Mouse (Mus musculus) midbrain, embryonic 12.5 days (tissue): ENCODE measurements around the gene Exosc2. TPM values are rescaled to one million over a fixed set of nuclear protein-coding genes. Genes with fewer than 3 reads are reported as not detected.

Experiments used
- ATAC-seq: fragments of 200-750 bp; cut with Nextera tagmentation; 2 replicates; pipeline ENCODE4 v1.8.0; 2017; ENCODE audit warnings: low read depth, moderate TSS enrichment, moderate library complexity; ENCODE audit not compliant: low FRiP score
- H3K27ac ChIP-seq: fragments of 300-500 bp; sonication (generic); replicated peaks from 2 replicates; pipeline ENCODE4 v1.5.1; 2016; ENCODE audit warnings: mild to moderate bottlenecking
- H3K27me3 ChIP-seq: fragments of 300-500 bp; sonication (generic); 2 replicates; pipeline ENCODE4 v1.6.1; 2016; ENCODE audit warnings: mild to moderate bottlenecking
- H3K36me3 ChIP-seq: fragments of 300-500 bp; sonication (generic); 2 replicates; pipeline ENCODE4 v1.6.1; 2016
- H3K4me1 ChIP-seq: fragments of 300-500 bp; sonication (generic); 2 replicates; pipeline ENCODE4 v1.6.1; 2016
- H3K4me2 ChIP-seq: fragments of 300-500 bp; sonication (generic); replicated peaks from 2 replicates; pipeline ENCODE4 v1.6.1; 2016; ENCODE audit warnings: mild to moderate bottlenecking, moderate library complexity
- H3K4me3 ChIP-seq: fragments of 300-500 bp; sonication (generic); 2 replicates; pipeline ENCODE4 v1.5.1; 2016; ENCODE audit warnings: mild to moderate bottlenecking
- H3K9ac ChIP-seq: fragments of 300-500 bp; sonication (generic); replicated peaks from 2 replicates; pipeline ENCODE4 v1.6.1; 2016; ENCODE audit warnings: mild to moderate bottlenecking, moderate library complexity
- H3K9me3 ChIP-seq: fragments of 300-500 bp; sonication (generic); 2 replicates; pipeline ENCODE4 v1.6.1; 2016; ENCODE audit warnings: mild to moderate bottlenecking
- WGBS: fragments of 180-500 bp; shearing (Covaris S2); methylation state at CpG from one replicate; pipeline ENCODE4 v1.1.7; 2016; 5-methylcytosine and 5-hydroxymethylcytosine counted together
- polyA plus RNA-seq: library from polyadenylated mRNA; unstranded; fragments of >200 nt; fragmentation: Nextera tagmentation; extraction: Ambion mirVana; gene quantifications from 2 replicates; pipeline ENCODE4 v1.2.1, GENCODE M21; 2016

Gene Exosc2
- polyA plus RNA-seq, 1 experiment from 2014 or later = 63.9 TPM

- 1% methylated on average over 48 of the region's 48 CpGs for WGBS
- H3K36me3 ChIP-seq = no peaks in the 10 kb centered on the region
- peak overlapping the region; percentile 45; the same call in 1 of the 2 replicates for H3K9ac ChIP-seq
- peaks cover 99% of the 10 kb centered on the region for H3K27me3 ChIP-seq
- H3K9me3 ChIP-seq = no peaks in the 10 kb centered on the region
- peak overlapping the region; percentile 42 for H3K4me3 ChIP-seq
- H3K4me1 ChIP-seq = peaks cover 53% of the 10 kb centered on the region
- ATAC-seq = peak; percentile 55
- peak overlapping the region; percentile 63 for H3K27ac ChIP-seq
- peak overlapping the region; percentile 56 for H3K4me2 ChIP-seq
Observed at GRCm38 (mm10) chr2:31640609-31641507, 29.7 kb upstream of the Exosc2 start.

- Histone ChIP-seq H3K4me2 (peak overlapping the region; percentile 56), H3K27ac (no peak overlapping the region; the same call in 1 of the 2 replicates), H3K4me3 (peak overlapping the region; percentile 42), H3K4me1 (peaks cover 47% of the 10 kb centered on the region), H3K36me3 (no peaks in the 10 kb centered on the region), H3K9me3 (no peaks in the 10 kb centered on the region), H3K27me3 (peaks cover 99% of the 10 kb centered on the region), H3K9ac (0 out of 2 replicates have a peak overlapping the region, but pooled peaks have one; percentile 24)
- 0% methylated on average over 11 of the region's 11 CpGs for WGBS
- ATAC-seq = no peak
Observed at GRCm38 (mm10) chr2:31641508-31641830, 29.0 kb upstream of the Exosc2 start.

GRCm38 (mm10) chr2:31641929-31642328 is 28.6 kb upstream of the Exosc2 start:
- ATAC-seq = no peak
- Histone ChIP-seq H3K9me3 (no peaks in the 10 kb centered on the region), H3K36me3 (no peaks in the 10 kb centered on the region), H3K4me1 (peaks cover 43% of the 10 kb centered on the region), H3K9ac (peak overlapping the region; percentile 33; the same call in 1 of the 2 replicates), H3K27me3 (peaks cover 99% of the 10 kb centered on the region), H3K4me3 (peak overlapping the region; percentile 42), H3K27ac (no peak overlapping the region), H3K4me2 (peak overlapping the region; percentile 56)
- WGBS = 3% methylated on average over 18 of the region's 18 CpGs

- Histone ChIP-seq H3K4me1 (peaks cover 14% of the 10 kb centered on the region), H3K27me3 (peaks cover 98% of the 10 kb centered on the region), H3K27ac (no peak overlapping the region), H3K4me2 (peak overlapping the region; percentile 77), H3K9me3 (no peaks in the 10 kb centered on the region), H3K36me3 (0 out of 2 replicates have a peak, but pooled peaks cover 6% of the 10 kb centered on the region), H3K9ac (peak overlapping the region; percentile 4; the same call in 1 of the 2 replicates), H3K4me3 (peak overlapping the region; percentile 47)
- WGBS = under 1% methylated on average over 94 of the region's 109 CpGs
- ATAC-seq = peak; percentile 49; the same call in 1 of the 2 replicates
Observed at GRCm38 (mm10) chr2:31653971-31654853, 16.3 kb upstream of the Exosc2 start.

GRCm38 (mm10) chr2:31654854-31655559 is 15.5 kb upstream of the Exosc2 start:
- peaks cover 98% of the 10 kb centered on the region for H3K27me3 ChIP-seq
- H3K4me3 ChIP-seq = peak overlapping the region; percentile 47; the same call in 1 of the 2 replicates
- H3K27ac ChIP-seq = no peak overlapping the region
- no peaks in the 10 kb centered on the region for H3K9me3 ChIP-seq
- ATAC-seq = no peak
- 8% methylated on average over 18 of the region's 22 CpGs for WGBS
- H3K9ac ChIP-seq = no peak overlapping the region
- H3K4me1 ChIP-seq = peaks cover 14% of the 10 kb centered on the region
- peak overlapping the region; percentile 77 for H3K4me2 ChIP-seq
- H3K36me3 ChIP-seq = no peaks in the 10 kb centered on the region

- no peak overlapping the region for H3K27ac ChIP-seq
- ATAC-seq = no peak
- peaks cover 96% of the 10 kb centered on the region for H3K27me3 ChIP-seq
- H3K4me2 ChIP-seq = no peak overlapping the region
- no peak overlapping the region for H3K4me3 ChIP-seq
- no peak overlapping the region for H3K9ac ChIP-seq
- no peaks in the 10 kb centered on the region for H3K9me3 ChIP-seq
- 85% methylated on average over 7 of the region's 7 CpGs for WGBS
- H3K36me3 ChIP-seq = no peaks in the 10 kb centered on the region
- peaks cover 14% of the 10 kb centered on the region for H3K4me1 ChIP-seq
Observed at GRCm38 (mm10) chr2:31656374-31656773, 14.1 kb upstream of the Exosc2 start.

GRCm38 (mm10) chr2:31662939-31663803 is 7.3 kb upstream of the Exosc2 start:
- Histone ChIP-seq H3K4me1 (no peaks in the 10 kb centered on the region), H3K27ac (no peak overlapping the region), H3K9me3 (no peaks in the 10 kb centered on the region), H3K36me3 (no peaks in the 10 kb centered on the region), H3K4me3 (no peak overlapping the region), H3K27me3 (peaks cover 89% of the 10 kb centered on the region), H3K9ac (no peak overlapping the region), H3K4me2 (no peak overlapping the region)
- ATAC-seq = no peak
- 72% methylated on average over 8 of the region's 8 CpGs for WGBS

- no peak overlapping the region for H3K9ac ChIP-seq
- H3K36me3 ChIP-seq = no peaks in the 10 kb centered on the region
- 96% methylated on average over 1 of the region's 1 CpGs for WGBS
- H3K4me3 ChIP-seq = no peak overlapping the region
- H3K27me3 ChIP-seq = peaks cover 83% of the 10 kb centered on the region
- H3K4me1 ChIP-seq = no peaks in the 10 kb centered on the region
- no peak overlapping the region for H3K27ac ChIP-seq
- no peak for ATAC-seq
- H3K9me3 ChIP-seq = no peaks in the 10 kb centered on the region
- H3K4me2 ChIP-seq = no peak overlapping the region
Observed at GRCm38 (mm10) chr2:31663804-31664180, 6.7 kb upstream of the Exosc2 start.

- Histone ChIP-seq H3K27me3 (peaks cover 49% of the 10 kb centered on the region), H3K4me3 (no peak overlapping the region)
- WGBS = 24% methylated on average over 4 of the region's 4 CpGs
Observed at GRCm38 (mm10) chr2:31667332-31667731, 3.2 kb upstream of the Exosc2 start.

GRCm38 (mm10) chr2:31678641-31679040 is 8.1 kb downstream of the Exosc2 start:
- Histone ChIP-seq H3K4me3 (no peak overlapping the region), H3K27ac (no peak overlapping the region)
- 97% methylated on average over 6 of the region's 6 CpGs for WGBS

More at GRCm38 (mm10) chr2:31667332-31667731, 3.2 kb upstream of the Exosc2 start:
- ATAC-seq = no peak
- no peak overlapping the region for H3K27ac ChIP-seq
- H3K9ac ChIP-seq = no peak overlapping the region
- H3K9me3 ChIP-seq = no peaks in the 10 kb centered on the region
- H3K36me3 ChIP-seq = peaks cover 2% of the 10 kb centered on the region; the same call in 1 of the 2 replicates
- no peak overlapping the region for H3K4me2 ChIP-seq
- peaks cover 12% of the 10 kb centered on the region for H3K4me1 ChIP-seq

More at GRCm38 (mm10) chr2:31678641-31679040, 8.1 kb downstream of the Exosc2 start:
- Histone ChIP-seq H3K9me3 (no peaks in the 10 kb centered on the region), H3K36me3 (peaks cover 76% of the 10 kb centered on the region), H3K9ac (no peak overlapping the region), H3K4me2 (no peak overlapping the region), H3K27me3 (no peaks in the 10 kb centered on the region), H3K4me1 (no peaks in the 10 kb centered on the region)
- ATAC-seq = no peak
